Mouse (Mus musculus) small intestine, adult 2 months (tissue): Measurements from ENCODE around the gene Prss54. TPM values are rescaled to one million over a fixed set of nuclear protein-coding genes. Genes with fewer than 3 reads are reported as not detected.

ENCODE experiments used
- H3K27ac ChIP-seq: fragments of 200-500 bp; 2 replicates; pipeline ENCODE4 v1.5.1; 2012; ENCODE audit warnings: low read depth, low read length, control low read depth, inconsistent platforms; ENCODE audit not compliant: insufficient read depth
- H3K27me3 ChIP-seq: fragments of 200-500 bp; 2 replicates; pipeline ENCODE4 v1.6.1; 2012; ENCODE audit warnings: mild to moderate bottlenecking, moderate library complexity, low read length, inconsistent platforms; ENCODE audit not compliant: control insufficient read depth, insufficient read depth
- H3K36me3 ChIP-seq: fragments of 200-500 bp; 2 replicates; pipeline ENCODE4 v1.6.1; 2012; ENCODE audit warnings: mild to moderate bottlenecking, low read length, control low read depth, inconsistent platforms; ENCODE audit not compliant: control insufficient read depth, insufficient read depth
- H3K4me1 ChIP-seq: fragments of 200-500 bp; 2 replicates; pipeline ENCODE4 v1.6.1; 2012; ENCODE audit warnings: low read length, inconsistent platforms, mixed read lengths; ENCODE audit not compliant: control insufficient read depth, insufficient read depth, insufficient read length
- H3K4me3 ChIP-seq: fragments of 200-500 bp; 2 replicates; pipeline ENCODE4 v1.5.1; 2012; ENCODE audit warnings: low read depth, mild to moderate bottlenecking, control low read depth, inconsistent platforms, low read length, moderate library complexity
- CTCF ChIP-seq: fragments of 200-500 bp; IDR thresholded peaks from 2 replicates; pipeline ENCODE4 v1.5.1; 2012; ENCODE audit warnings: low read depth, mild to moderate bottlenecking, control low read depth, inconsistent platforms, low read length, moderate library complexity, mixed read lengths; ENCODE audit not compliant: insufficient replicate concordance, insufficient read length; ENCODE audit errors: extremely low read depth
- POLR2A ChIP-seq: fragments of 200-500 bp; IDR thresholded peaks from 2 replicates; pipeline ENCODE4 v1.6.1; 2012; ENCODE audit warnings: low read depth, mild to moderate bottlenecking, control low read depth, inconsistent platforms, low read length, moderate library complexity
- WGBS: fragments of 180-500 bp; shearing (Covaris S2); methylation state at CpG from one replicate; pipeline ENCODE4 v1.1.7; 2018; 5-methylcytosine and 5-hydroxymethylcytosine counted together
- polyA plus RNA-seq: library from polyadenylated mRNA; depleted of rRNA; stranded (reverse); fragments of >200 nt; gene quantifications from 2 replicates; pipeline ENCODE4 v1.2.3, GENCODE M21; 2012

The Prss54 gene
- polyA plus RNA-seq, 1 experiment, result not detected

- WGBS, result 4% methylated on average over 33 of the region's 33 CpGs
- Histone ChIP-seq H3K4me1 (peaks cover 5% of the 10 kb centered on the region), H3K27ac (no peak within 1 kb of the TSS), H3K4me3 (peak within 1 kb of the TSS; percentile 59), H3K27me3 (no peaks in the 10 kb centered on the region), H3K36me3 (no peaks in the 10 kb centered on the region)
- TF ChIP-seq POLR2A (no peak), CTCF (no peak)
Measured at GRCm38 (mm10) chr8:95533584-95534387, 42.4 kb downstream of the Prss54 start, which contains the start of gene Ccdc113. TSS of gene Ccdc113 (plus strand) at chr8:95534085.

- WGBS, result 33% methylated on average over 4 of the region's 4 CpGs
- H3K4me3 ChIP-seq, result no peak overlapping the region
Measured at GRCm38 (mm10) chr8:95532206-95532605, 43.9 kb downstream of the Prss54 start.

GRCm38 (mm10) chr8:95528750-95529310, 47.3 kb downstream of the Prss54 start:
- Histone ChIP-seq H3K4me1 (peaks cover under 1% of the 10 kb centered on the region; the same call in 1 of the 2 replicates), H3K4me3 (no peak overlapping the region), H3K36me3 (no peaks in the 10 kb centered on the region), H3K27me3 (no peaks in the 10 kb centered on the region), H3K27ac (no peak overlapping the region)
- 56% methylated on average over 9 of the region's 9 CpGs for WGBS
- no peak for TF ChIP-seq CTCF
- no peak for TF ChIP-seq POLR2A

More at GRCm38 (mm10) chr8:95532206-95532605, 43.9 kb downstream of the Prss54 start:
- Histone ChIP-seq H3K27ac (no peak overlapping the region), H3K27me3 (no peaks in the 10 kb centered on the region), H3K36me3 (no peaks in the 10 kb centered on the region), H3K4me1 (peaks cover 5% of the 10 kb centered on the region)
- TF ChIP-seq CTCF (no peak), POLR2A (no peak)

GRCm38 (mm10) chr8:95528194-95528593, 47.9 kb downstream of the Prss54 start:
- Histone ChIP-seq H3K36me3 (no peaks in the 10 kb centered on the region), H3K4me1 (no peaks in the 10 kb centered on the region), H3K27ac (no peak overlapping the region), H3K27me3 (no peaks in the 10 kb centered on the region), H3K4me3 (no peak overlapping the region)
- TF ChIP-seq CTCF (no peak), POLR2A (no peak)
- WGBS, result 84% methylated on average over 10 of the region's 10 CpGs

GRCm38 (mm10) chr8:95523991-95524390, 52.1 kb downstream of the Prss54 start:
- H3K4me1 ChIP-seq, result no peaks in the 10 kb centered on the region
- H3K27ac ChIP-seq, result no peak overlapping the region
- 78% methylated on average over 4 of the region's 4 CpGs for WGBS
- TF ChIP-seq POLR2A (no peak), CTCF (no peak)
- no peaks in the 10 kb centered on the region for H3K27me3 ChIP-seq
- no peaks in the 10 kb centered on the region for H3K36me3 ChIP-seq
- H3K4me3 ChIP-seq, result no peak overlapping the region

GRCm38 (mm10) chr8:95516928-95517327, 59.2 kb downstream of the Prss54 start:
- Histone ChIP-seq H3K27ac (no peak overlapping the region), H3K36me3 (no peaks in the 10 kb centered on the region), H3K4me1 (0 out of 2 replicates have a peak, but pooled peaks cover 1% of the 10 kb centered on the region), H3K27me3 (no peaks in the 10 kb centered on the region), H3K4me3 (no peak overlapping the region)
- TF ChIP-seq POLR2A (no peak), CTCF (no peak)
- 80% methylated on average over 6 of the region's 6 CpGs for WGBS

- Histone ChIP-seq H3K4me1 (0 out of 2 replicates have a peak, but pooled peaks cover 1% of the 10 kb centered on the region), H3K4me3 (no peak overlapping the region), H3K27ac (no peak overlapping the region), H3K36me3 (no peaks in the 10 kb centered on the region), H3K27me3 (no peaks in the 10 kb centered on the region)
- TF ChIP-seq CTCF (no peak), POLR2A (no peak)
- WGBS, result 54% methylated on average over 4 of the region's 4 CpGs
Measured at GRCm38 (mm10) chr8:95513219-95513618, 62.9 kb downstream of the Prss54 start.
